Mouse (Mus musculus): ENCODE results near the gene Epha4.

- TF ChIP-seq CHD2 (IDR thresholded peaks at IDR 0.05; ENCODE audit: low read length): no peak
- no peak for TF ChIP-seq IRF4 (IDR thresholded peaks at IDR 0.05; ENCODE audit: low read depth, low read length)
- TF ChIP-seq KAT2A (IDR thresholded peaks at IDR 0.05; ENCODE audit: insufficient replicate concordance, low read length): no peak
- no peak for TF ChIP-seq CTCF (conservative IDR thresholded peaks at IDR 0.05 in 1 of 2, IDR thresholded peaks at IDR 0.05 in 1 of 2; ENCODE audit: low read depth in 2 of 2, low read length in 2 of 2)
- no peak for TF ChIP-seq ZKSCAN1 (IDR thresholded peaks at IDR 0.05; ENCODE audit: borderline replicate concordance, low read depth, low read length)
- TF ChIP-seq NRF1 (IDR thresholded peaks at IDR 0.05; ENCODE audit: low read depth, low read length): no peak
- TF ChIP-seq GABPA (IDR thresholded peaks at IDR 0.05; ENCODE audit: insufficient replicate concordance, low read depth, low read length): no peak
- no peak for TF ChIP-seq ZMIZ1 (IDR thresholded peaks at IDR 0.05; ENCODE audit: low read depth, low read length)
Observed at GRCm38 (mm10) chr1:77495790-77496158, 19.1 kb downstream of the Epha4 start.
